Mouse (Mus musculus) Patski (cell line): ENCODE data around the gene C2cd4b. TPM values are rescaled to one million over a fixed set of nuclear protein-coding genes. Genes with fewer than 3 reads are reported as not detected.

Experiments used
- ATAC-seq: fragments of 100-300 bp; one replicate; pipeline ENCODE4 v1.8.0; 2021
- CTCF ChIA-PET: fragments of 350-600 bp; sonication (Branson Sonifier 250); formaldehyde crosslinking; loops from one replicate; lab custom pipeline; 2022; ENCODE audit warnings: inconsistent platforms; lab: Charles Lee
- POLR2A ChIA-PET: fragments of 350-600 bp; sonication (Branson Sonifier 250); formaldehyde crosslinking; loops from one replicate; lab custom pipeline; 2022; ENCODE audit warnings: antibody characterized with exemption, inconsistent platforms; lab: Charles Lee
- DNase-seq: peaks from one replicate; pipeline ENCODE4 v3.0.0-alpha.2; 2011; ENCODE audit warnings: low read depth, low spot score
- H3K27me3 ChIP-seq: fragments of 371-371 bp; one replicate; pipeline ENCODE4 v1.5.1; 2021
- CTCF ChIP-seq: fragments of 100-300 bp; IDR thresholded peaks from one replicate; pipeline ENCODE4 v1.5.1; 2021
- in situ Hi-C: fragments of 300-500 bp; cut with MboI; formaldehyde crosslinking; loops from 3 replicates; pipeline ENCODE4 v1.11.1; 2018; ENCODE audit warnings: low pct_unique_long_range_greater_than_20kb, mixed read lengths
- polyA plus RNA-seq: library from polyadenylated mRNA; unstranded; gene quantifications from one replicate; pipeline ENCODE4 v1.2.3, GENCODE M21; 2021

C2cd4b gene
- polyA plus RNA-seq, 1 experiment from 2014 or later: 0.09 TPM

- peaks cover 65% of the 10 kb centered on the region for H3K27me3 ChIP-seq
Observed at GRCm38 (mm10) chr9:67769401-67769800, 10.2 kb downstream of the C2cd4b start.

GRCm38 (mm10) chr9:67771293-67771692, 12.1 kb downstream of the C2cd4b start:
- in situ Hi-C loops: no loop called here
- no peak for ATAC-seq
- CTCF ChIA-PET: no interaction called here
- no peak for TF ChIP-seq CTCF
- POLR2A ChIA-PET: no interaction called here
- peaks cover 63% of the 10 kb centered on the region for H3K27me3 ChIP-seq
- no peak for DNase-seq

More at GRCm38 (mm10) chr9:67769401-67769800, 10.2 kb downstream of the C2cd4b start:
- no peak for ATAC-seq
- DNase-seq: no peak
- CTCF ChIA-PET: no interaction called here
- no peak for TF ChIP-seq CTCF
- in situ Hi-C loops: no loop called here
- POLR2A ChIA-PET: no interaction called here

GRCm38 (mm10) chr9:67774201-67774600, 15.0 kb downstream of the C2cd4b start:
- no peak for TF ChIP-seq CTCF
- DNase-seq: no peak
- in situ Hi-C loops: no loop called here
- no peak for ATAC-seq
- H3K27me3 ChIP-seq: peaks cover 52% of the 10 kb centered on the region
- POLR2A ChIA-PET: no interaction called here
- CTCF ChIA-PET: no interaction called here

GRCm38 (mm10) chr9:67778553-67778952, 19.3 kb downstream of the C2cd4b start:
- peaks cover 61% of the 10 kb centered on the region for H3K27me3 ChIP-seq
- in situ Hi-C loops: no loop called here
- no peak for TF ChIP-seq CTCF
- CTCF ChIA-PET: no interaction called here
- POLR2A ChIA-PET: no interaction called here
- ATAC-seq: no peak
- no peak for DNase-seq

- H3K27me3 ChIP-seq: peaks cover 46% of the 10 kb centered on the region
- ChIA-PET CTCF (no interaction called here), POLR2A (no interaction called here)
- no peak for TF ChIP-seq CTCF
- no peak for DNase-seq
- no peak for ATAC-seq
- in situ Hi-C loops: no loop called here
Observed at GRCm38 (mm10) chr9:67782786-67783185, 23.5 kb downstream of the C2cd4b start.

- ATAC-seq: no peak
- peaks cover 40% of the 10 kb centered on the region for H3K27me3 ChIP-seq
- in situ Hi-C loops: no loop called here
- CTCF ChIA-PET: no interaction called here
- no peak for TF ChIP-seq CTCF
- DNase-seq: no peak
- POLR2A ChIA-PET: no interaction called here
Observed at GRCm38 (mm10) chr9:67783464-67783863, 24.2 kb downstream of the C2cd4b start.

- no peak for ATAC-seq
- in situ Hi-C loops: no loop called here
- peak; percentile 64 for TF ChIP-seq CTCF
- ChIA-PET CTCF (no interaction called here), POLR2A (no interaction called here)
- DNase-seq: no peak
- peaks cover 40% of the 10 kb centered on the region for H3K27me3 ChIP-seq
Observed at GRCm38 (mm10) chr9:67783925-67784324, 24.7 kb downstream of the C2cd4b start.

GRCm38 (mm10) chr9:67786311-67786710, 27.1 kb downstream of the C2cd4b start:
- ChIA-PET POLR2A (interaction anchor here (0.7 kb wide), 1 partner anchor 13 kb away, joined by 3 read pairs; no protein-coding TSS in a partner anchor), CTCF (no interaction called here)
- peaks cover 41% of the 10 kb centered on the region for H3K27me3 ChIP-seq
- TF ChIP-seq CTCF: no peak
- ATAC-seq (no peak), DNase-seq (no peak)
- in situ Hi-C loops: no loop called here

GRCm38 (mm10) chr9:67787671-67788070, 28.4 kb downstream of the C2cd4b start:
- TF ChIP-seq CTCF: no peak
- ATAC-seq (no peak), DNase-seq (no peak)
- peaks cover 40% of the 10 kb centered on the region for H3K27me3 ChIP-seq
- in situ Hi-C loops: no loop called here
- ChIA-PET POLR2A (no interaction called here), CTCF (interaction anchor here (1.3 kb wide), 1 partner anchor 21 kb away, joined by 3 read pairs; no protein-coding TSS in a partner anchor)

- peak; percentile 21 for ATAC-seq
- CTCF ChIA-PET: interaction anchor here (1.5 kb wide), 1 partner anchor 20 kb away, joined by 3 read pairs; no protein-coding TSS in a partner anchor
- in situ Hi-C loops: no loop called here
- no peak for DNase-seq
- POLR2A ChIA-PET: no interaction called here
- no peak for TF ChIP-seq CTCF
- peaks cover 50% of the 10 kb centered on the region for H3K27me3 ChIP-seq
Observed at GRCm38 (mm10) chr9:67792405-67792804, 33.2 kb downstream of the C2cd4b start.

- DNase-seq (no peak), ATAC-seq (no peak)
- ChIA-PET CTCF (no interaction called here), POLR2A (no interaction called here)
- in situ Hi-C loops: no loop called here
- TF ChIP-seq CTCF: no peak
- H3K27me3 ChIP-seq: peaks cover 48% of the 10 kb centered on the region
Observed at GRCm38 (mm10) chr9:67793501-67793900, 34.3 kb downstream of the C2cd4b start.

- DNase-seq (no peak), ATAC-seq (no peak)
- H3K27me3 ChIP-seq: peaks cover 40% of the 10 kb centered on the region
- ChIA-PET POLR2A (no interaction called here), CTCF (no interaction called here)
- TF ChIP-seq CTCF: no peak
- in situ Hi-C loops: no loop called here
Observed at GRCm38 (mm10) chr9:67794216-67794615, 35.0 kb downstream of the C2cd4b start.
